Mouse (Mus musculus): Measurements from ENCODE around the gene Pcgf5.

DNA sequence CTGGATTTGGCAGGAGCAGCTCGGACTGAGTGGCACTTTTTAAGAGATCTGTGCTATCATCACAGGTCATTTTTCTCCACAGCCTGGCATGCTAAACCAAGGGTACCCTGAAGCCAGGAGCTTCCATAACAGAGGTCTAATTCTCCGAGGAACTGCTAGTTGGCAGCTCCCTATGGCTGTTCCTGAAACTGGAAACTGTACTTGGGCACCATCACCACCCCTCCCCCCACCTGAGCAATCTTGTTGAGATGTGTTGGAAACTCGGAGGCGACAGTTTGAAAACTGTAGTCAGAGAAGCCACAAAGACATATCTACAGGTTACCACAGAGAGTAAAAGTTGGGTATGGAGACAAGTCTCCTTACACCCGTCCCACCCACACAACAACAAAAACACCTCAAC, 129.6 kb downstream of the Pcgf5 start:
- TF ChIP-seq GATA1 (IDR thresholded peaks at IDR 0.05; ENCODE audit: low read length) = no peak
- TF ChIP-seq TAL1 (IDR thresholded peaks at IDR 0.05; ENCODE audit: low read length) = no peak
